Mouse (Mus musculus) hindbrain, embryonic 12.5 days (tissue): ENCODE data around the gene Tapbpl. TPM values are rescaled to one million over a fixed set of nuclear protein-coding genes. Genes with fewer than 3 reads are reported as not detected.

Source experiments
- ATAC-seq: fragments of 200-750 bp; cut with Nextera tagmentation; 2 replicates; pipeline ENCODE4 v1.8.0; 2017; ENCODE audit warnings: moderate TSS enrichment; ENCODE audit not compliant: low FRiP score
- H3K27ac ChIP-seq: fragments of 300-500 bp; sonication (generic); 2 replicates; pipeline ENCODE4 v1.5.1; 2016; ENCODE audit warnings: mild to moderate bottlenecking
- H3K27me3 ChIP-seq: fragments of 300-500 bp; sonication (generic); 2 replicates; pipeline ENCODE4 v1.6.1; 2016; ENCODE audit warnings: mild to moderate bottlenecking
- H3K36me3 ChIP-seq: fragments of 300-500 bp; sonication (generic); 2 replicates; pipeline ENCODE4 v1.6.1; 2016; ENCODE audit warnings: mild to moderate bottlenecking
- H3K4me1 ChIP-seq: fragments of 300-500 bp; sonication (generic); 2 replicates; pipeline ENCODE4 v1.6.1; 2016
- H3K4me2 ChIP-seq: fragments of 300-500 bp; sonication (generic); replicated peaks from 2 replicates; pipeline ENCODE4 v1.6.1; 2016; ENCODE audit warnings: mild to moderate bottlenecking
- H3K4me3 ChIP-seq: fragments of 300-500 bp; sonication (generic); 2 replicates; pipeline ENCODE4 v1.5.1; 2016; ENCODE audit warnings: mild to moderate bottlenecking
- H3K9ac ChIP-seq: fragments of 300-500 bp; sonication (generic); 2 replicates; pipeline ENCODE4 v1.6.1; 2016; ENCODE audit warnings: mild to moderate bottlenecking, moderate library complexity
- H3K9me3 ChIP-seq: fragments of 300-500 bp; sonication (generic); replicated peaks from 2 replicates; pipeline ENCODE4 v1.6.1; 2016; ENCODE audit warnings: mild to moderate bottlenecking
- WGBS: fragments of 180-500 bp; shearing (Covaris S2); methylation state at CpG from one replicate; pipeline ENCODE4 v1.1.7; 2016; 5-methylcytosine and 5-hydroxymethylcytosine counted together
- polyA plus RNA-seq: library from polyadenylated mRNA; unstranded; fragments of >200 nt; fragmentation: Nextera tagmentation; extraction: Ambion mirVana; gene quantifications from 2 replicates; pipeline ENCODE4 v1.2.1, GENCODE M21; 2016

Gene Tapbpl
- polyA plus RNA-seq, 1 experiment from 2014 or later = 2.5 TPM

DNA sequence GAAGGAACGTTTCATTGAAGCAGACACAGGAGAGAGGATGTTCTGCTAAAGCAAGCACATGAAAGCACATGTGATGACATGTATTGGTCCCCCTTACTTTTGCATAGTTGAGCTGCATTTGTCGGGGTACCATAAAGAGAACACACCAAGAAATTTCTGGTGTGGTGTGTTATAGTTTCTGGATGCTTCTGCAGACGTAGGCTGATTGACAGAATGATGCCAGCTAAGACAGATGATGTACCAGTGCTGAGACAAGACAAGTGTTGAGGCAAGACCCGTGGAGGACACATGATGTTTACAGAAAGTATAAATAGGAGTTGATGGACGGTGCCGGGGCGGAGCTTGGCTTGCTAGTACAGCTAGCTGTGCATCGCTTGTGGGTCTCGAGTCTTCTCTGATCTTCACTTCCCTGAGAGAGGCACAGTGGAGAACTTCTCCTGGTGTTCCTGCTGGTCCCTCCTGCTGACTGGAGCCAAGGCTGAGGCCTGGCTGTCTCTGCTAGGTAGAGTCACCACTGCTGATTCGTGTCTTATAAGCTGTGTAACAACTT, 28.4 kb upstream of the Tapbpl start:
- ATAC-seq = no peak
- Histone ChIP-seq H3K4me3 (no peak overlapping the region), H3K9ac (no peak overlapping the region), H3K27ac (no peak overlapping the region), H3K4me1 (no peaks in the 10 kb centered on the region), H3K27me3 (no peaks in the 10 kb centered on the region), H3K4me2 (no peak overlapping the region), H3K36me3 (no peaks in the 10 kb centered on the region), H3K9me3 (no peaks in the 10 kb centered on the region)
- 79% methylated on average over 10 of the region's 10 CpGs for WGBS

- Histone ChIP-seq H3K4me3 (no peak overlapping the region), H3K9ac (no peak overlapping the region), H3K4me2 (no peak overlapping the region), H3K9me3 (no peaks in the 10 kb centered on the region), H3K27me3 (no peaks in the 10 kb centered on the region), H3K27ac (no peak overlapping the region), H3K4me1 (no peaks in the 10 kb centered on the region), H3K36me3 (no peaks in the 10 kb centered on the region)
- 88% methylated on average over 8 of the region's 8 CpGs for WGBS
- no peak for ATAC-seq
These were observed 24.7 kb upstream of the Tapbpl start for GRCm38 (mm10) chr6:125256222-125256966.

DNA sequence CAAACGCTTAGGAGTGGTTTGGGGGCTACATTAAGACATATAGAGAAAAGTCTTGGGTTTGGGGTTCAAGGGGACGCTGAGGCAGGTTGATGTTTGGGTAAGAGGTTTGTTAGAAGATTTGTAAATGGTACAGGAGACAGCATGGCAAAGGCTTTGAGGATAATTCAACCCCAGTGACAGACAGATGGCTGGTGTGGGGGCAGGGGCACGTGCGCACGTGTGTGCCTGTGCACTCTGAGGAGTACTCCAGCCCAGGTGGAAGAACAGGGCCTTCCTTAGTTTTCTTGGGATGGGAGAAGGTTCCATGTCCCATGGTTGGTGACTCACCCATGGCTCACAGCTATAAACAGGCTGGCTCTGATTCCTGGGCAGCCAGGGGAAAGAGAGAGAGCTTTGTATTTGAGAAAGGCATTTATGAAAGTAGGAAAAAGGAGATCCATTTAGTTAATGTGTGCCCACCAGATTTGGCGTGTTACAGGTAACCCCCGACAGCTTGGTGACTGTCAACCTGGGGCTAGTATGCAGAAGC, 23.9 kb upstream of the Tapbpl start:
- H3K9me3 ChIP-seq = no peaks in the 10 kb centered on the region
- no peak overlapping the region for H3K27ac ChIP-seq
- H3K36me3 ChIP-seq = no peaks in the 10 kb centered on the region
- no peak for ATAC-seq
- no peak overlapping the region for H3K9ac ChIP-seq
- WGBS = 83% methylated on average over 7 of the region's 7 CpGs
- no peak overlapping the region for H3K4me2 ChIP-seq
- no peak overlapping the region for H3K4me3 ChIP-seq
- no peaks in the 10 kb centered on the region for H3K4me1 ChIP-seq
- H3K27me3 ChIP-seq = no peaks in the 10 kb centered on the region

DNA sequence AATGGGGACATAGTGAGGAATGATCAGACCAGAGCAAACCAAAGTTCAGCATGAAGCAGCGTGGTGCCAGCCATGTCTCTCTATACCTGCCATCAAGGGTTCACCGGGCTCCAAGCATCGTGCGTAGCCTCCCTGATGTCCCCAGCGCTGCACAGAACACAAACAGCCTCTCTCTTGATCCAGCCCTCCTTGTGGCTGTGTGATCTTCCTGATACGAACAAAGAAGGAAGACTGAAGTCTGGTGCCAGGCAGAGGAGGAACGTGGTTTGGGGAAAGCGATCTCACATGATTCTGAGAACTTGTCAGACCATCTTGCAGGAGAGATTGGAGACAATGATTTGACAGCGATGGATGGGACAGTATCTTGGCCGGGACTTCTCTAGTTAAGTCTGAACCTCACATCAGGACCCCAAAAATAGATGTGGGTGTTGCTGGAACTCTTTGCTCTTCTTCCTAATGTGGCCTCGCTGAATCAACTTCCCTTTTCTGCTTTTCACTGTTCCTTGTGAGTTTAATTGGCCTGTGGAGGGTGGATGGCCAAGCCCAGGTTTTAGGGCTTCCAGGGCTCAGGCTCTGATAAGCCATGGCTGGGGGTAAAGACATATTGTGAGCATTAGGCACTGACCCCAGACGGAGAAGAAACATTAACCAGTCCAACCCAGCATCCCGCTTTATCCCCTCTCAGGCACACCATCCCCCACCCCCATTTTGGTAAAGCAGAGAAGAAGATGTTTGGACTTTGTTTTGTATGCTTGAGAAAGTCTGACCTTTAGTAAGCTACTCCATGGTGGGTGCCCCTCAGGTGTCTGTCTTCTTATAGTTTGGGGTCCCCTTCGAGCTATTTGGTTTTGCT, 22.4 kb upstream of the Tapbpl start:
- Histone ChIP-seq H3K36me3 (no peaks in the 10 kb centered on the region), H3K9me3 (no peaks in the 10 kb centered on the region), H3K9ac (no peak overlapping the region), H3K4me3 (no peak overlapping the region), H3K4me2 (no peak overlapping the region), H3K27ac (no peak overlapping the region), H3K27me3 (no peaks in the 10 kb centered on the region), H3K4me1 (no peaks in the 10 kb centered on the region)
- WGBS = 82% methylated on average over 14 of the region's 14 CpGs
- no peak for ATAC-seq

DNA sequence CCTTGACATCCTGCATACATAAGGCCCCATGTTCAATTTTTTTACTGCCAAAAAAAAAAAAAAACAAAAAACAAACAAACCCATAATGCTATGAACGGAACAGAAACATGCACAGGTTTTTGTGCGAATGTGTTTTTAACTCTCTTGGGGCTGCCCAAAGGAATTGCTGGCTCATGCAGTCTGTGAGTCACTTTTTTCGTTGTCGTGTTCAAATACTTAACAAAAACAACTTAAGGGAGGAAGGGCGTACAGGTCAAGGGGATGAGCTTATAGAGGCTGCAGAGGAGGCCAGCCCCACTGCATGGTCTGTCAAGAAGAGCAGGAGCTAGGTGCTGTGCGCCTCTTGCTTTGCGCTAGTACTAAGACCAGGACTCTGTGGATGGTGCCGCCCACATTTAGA, 21.1 kb upstream of the Tapbpl start:
- 93% methylated on average over 8 of the region's 8 CpGs for WGBS
- H3K9ac ChIP-seq = no peak overlapping the region

DNA sequence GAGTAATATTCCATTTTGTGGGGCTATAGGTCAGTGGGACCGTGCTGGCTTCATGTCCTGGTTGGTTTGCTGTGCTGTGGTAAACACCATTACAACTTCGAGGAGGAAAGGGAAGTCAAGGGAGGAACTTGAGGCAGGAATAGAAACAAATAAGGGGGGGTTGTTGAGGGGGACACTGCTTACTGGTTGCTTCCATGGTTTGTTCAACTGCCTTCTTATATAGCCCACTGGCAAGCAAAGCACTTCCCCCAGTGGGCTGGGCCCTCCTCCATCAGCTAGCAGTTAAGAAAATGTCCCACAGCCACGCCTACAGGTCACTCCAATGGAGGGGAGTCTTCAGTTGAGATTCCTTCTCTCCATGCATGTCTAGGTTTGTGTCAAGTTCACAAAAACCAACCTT, 20.6 kb upstream of the Tapbpl start:
- Histone ChIP-seq H3K9me3 (no peaks in the 10 kb centered on the region), H3K4me2 (no peak overlapping the region), H3K27ac (no peak overlapping the region), H3K27me3 (no peaks in the 10 kb centered on the region), H3K4me1 (no peaks in the 10 kb centered on the region), H3K4me3 (no peak overlapping the region), H3K36me3 (no peaks in the 10 kb centered on the region), H3K9ac (no peak overlapping the region)
- 88% methylated on average over 3 of the region's 3 CpGs for WGBS
- no peak for ATAC-seq

More for the DNA sequence above, 21.1 kb upstream of the Tapbpl start:
- Histone ChIP-seq H3K27ac (no peak overlapping the region), H3K4me1 (no peaks in the 10 kb centered on the region), H3K27me3 (no peaks in the 10 kb centered on the region), H3K4me3 (no peak overlapping the region), H3K9me3 (no peaks in the 10 kb centered on the region), H3K36me3 (no peaks in the 10 kb centered on the region), H3K4me2 (no peak overlapping the region)
- no peak for ATAC-seq

DNA sequence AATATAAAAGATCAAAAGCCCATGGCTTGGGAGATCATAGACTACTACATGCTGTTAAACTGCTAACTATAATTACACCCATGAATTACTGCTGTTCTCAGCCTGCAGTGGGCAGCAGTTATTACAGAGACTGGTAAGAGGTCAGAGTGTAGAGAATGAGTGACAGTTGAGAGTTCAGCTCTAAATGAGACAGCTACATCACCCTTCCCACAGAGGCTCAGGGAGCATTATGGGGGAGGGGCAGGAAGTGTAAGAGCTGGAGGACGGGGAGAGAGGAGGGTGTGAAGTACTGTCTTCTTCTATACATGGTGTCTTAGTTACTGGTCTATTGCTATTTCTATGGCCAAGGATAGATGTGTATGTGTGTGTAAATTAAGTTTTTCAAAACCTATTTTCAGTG, 12.9 kb upstream of the Tapbpl start:
- H3K4me1 ChIP-seq = no peaks in the 10 kb centered on the region
- no peak overlapping the region for H3K4me3 ChIP-seq
- no peaks in the 10 kb centered on the region for H3K27me3 ChIP-seq
- H3K4me2 ChIP-seq = no peak overlapping the region
- no peaks in the 10 kb centered on the region for H3K9me3 ChIP-seq
- no peaks in the 10 kb centered on the region for H3K36me3 ChIP-seq
- ATAC-seq = no peak
- no peak overlapping the region for H3K9ac ChIP-seq
- H3K27ac ChIP-seq = no peak overlapping the region
- 30% methylated on average over 1 of the region's 1 CpGs for WGBS

GRCm38 (mm10) chr6:125241566-125241965, 9.9 kb upstream of the Tapbpl start:
- Histone ChIP-seq H3K4me1 (no peaks in the 10 kb centered on the region), H3K9ac (no peak overlapping the region), H3K9me3 (no peaks in the 10 kb centered on the region), H3K36me3 (no peaks in the 10 kb centered on the region), H3K27ac (no peak overlapping the region), H3K4me3 (no peak overlapping the region), H3K27me3 (no peaks in the 10 kb centered on the region), H3K4me2 (no peak overlapping the region)
- no peak for ATAC-seq
- WGBS = 88% methylated on average over 8 of the region's 8 CpGs

DNA sequence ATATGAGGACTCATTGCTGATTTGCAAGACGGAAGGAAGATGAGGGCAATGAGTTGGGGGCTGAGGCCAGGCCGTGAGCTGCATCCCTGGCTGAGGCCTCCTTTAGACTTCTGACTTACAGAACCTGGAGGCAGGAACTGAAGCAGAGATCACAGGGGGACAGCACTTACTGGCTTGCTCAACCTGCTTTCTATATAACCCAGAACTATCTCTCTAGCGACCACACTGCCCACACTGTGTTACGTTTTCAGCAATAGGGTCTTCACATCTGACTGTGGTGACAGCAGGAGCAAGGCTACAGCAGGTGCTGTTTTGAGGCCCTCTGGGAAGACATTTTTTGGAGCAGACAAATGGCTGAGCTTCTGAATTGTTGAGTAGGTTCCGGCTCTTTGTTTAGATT, 9.0 kb upstream of the Tapbpl start:
- H3K9ac ChIP-seq = no peak overlapping the region
- no peak overlapping the region for H3K4me3 ChIP-seq
- no peak overlapping the region for H3K27ac ChIP-seq
- no peaks in the 10 kb centered on the region for H3K36me3 ChIP-seq
- no peaks in the 10 kb centered on the region for H3K4me1 ChIP-seq
- no peaks in the 10 kb centered on the region for H3K27me3 ChIP-seq
- H3K4me2 ChIP-seq = no peak overlapping the region
- no peaks in the 10 kb centered on the region for H3K9me3 ChIP-seq
- no peak for ATAC-seq
- 87% methylated on average over 5 of the region's 5 CpGs for WGBS

DNA sequence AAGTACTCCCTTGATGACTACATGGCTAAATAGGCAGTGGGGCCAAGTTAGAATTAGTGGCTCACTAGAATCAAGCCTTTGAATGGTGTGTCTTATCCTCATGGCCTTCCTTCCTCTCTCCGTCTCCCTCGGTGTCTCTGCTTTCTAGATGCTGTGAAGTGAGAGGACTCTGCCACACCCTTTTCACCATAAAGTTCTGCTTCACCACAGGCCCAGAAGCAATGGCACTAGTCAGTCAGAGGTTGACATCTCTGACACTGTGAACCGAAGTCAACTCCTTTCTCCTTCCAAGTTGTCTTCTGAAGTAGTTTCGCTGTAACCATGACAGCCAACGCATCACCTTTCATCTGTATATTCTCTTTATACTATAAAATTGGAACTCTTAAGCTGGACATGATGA, 7.9 kb upstream of the Tapbpl start:
- Histone ChIP-seq H3K27ac (no peak overlapping the region), H3K9ac (no peak overlapping the region), H3K4me2 (no peak overlapping the region), H3K4me3 (no peak overlapping the region), H3K9me3 (no peaks in the 10 kb centered on the region), H3K27me3 (no peaks in the 10 kb centered on the region), H3K4me1 (no peaks in the 10 kb centered on the region), H3K36me3 (no peaks in the 10 kb centered on the region)
- WGBS = 93% methylated on average over 5 of the region's 5 CpGs
- no peak for ATAC-seq

- Histone ChIP-seq H3K27me3 (no peaks in the 10 kb centered on the region), H3K9me3 (no peaks in the 10 kb centered on the region), H3K4me3 (no peak overlapping the region), H3K4me1 (no peaks in the 10 kb centered on the region), H3K9ac (no peak overlapping the region), H3K4me2 (no peak overlapping the region), H3K36me3 (no peaks in the 10 kb centered on the region), H3K27ac (no peak overlapping the region)
- WGBS = 82% methylated on average over 6 of the region's 6 CpGs
- no peak for ATAC-seq
These were observed 6.7 kb upstream of the Tapbpl start for GRCm38 (mm10) chr6:125238396-125238795.

GRCm38 (mm10) chr6:125237421-125237820, 5.8 kb upstream of the Tapbpl start:
- Histone ChIP-seq H3K27ac (no peak overlapping the region), H3K4me3 (no peak overlapping the region), H3K4me2 (no peak overlapping the region), H3K36me3 (no peaks in the 10 kb centered on the region), H3K9ac (no peak overlapping the region), H3K9me3 (no peaks in the 10 kb centered on the region), H3K4me1 (no peaks in the 10 kb centered on the region), H3K27me3 (no peaks in the 10 kb centered on the region)
- 84% methylated on average over 4 of the region's 4 CpGs for WGBS
- ATAC-seq = no peak
